Mouse (Mus musculus) MEL (cell line): ENCODE data around the gene Gm44579. TPM values are rescaled to one million over a fixed set of nuclear protein-coding genes. Genes with fewer than 3 reads are reported as not detected.
A peak's percentile ranks its signal among the peaks of the same experiment; 100 is the strongest.

Experiments used
- DNase-seq: peaks from one replicate; pipeline ENCODE4 v3.0.0; 2011; ENCODE audit warnings: low read depth, low spot score
- H3K27ac ChIP-seq: 2 replicates; pipeline ENCODE4 v1.5.1; 2012; ENCODE audit warnings: low read depth, mild to moderate bottlenecking, control low read depth, low read length, moderate library complexity; ENCODE audit not compliant: control insufficient read depth
- H3K27me3 ChIP-seq, 2 experiments: fragments of 150-350 bp in 1 of 2; sonication (generic) in 1 of 2; 2 replicates each; pipeline ENCODE4 v1.6.1; 2012; ENCODE audit warnings: low read length in 2 of 2, mild to moderate bottlenecking in 2 of 2, improper control_type of control experiment in 1 of 2, moderate library complexity in 1 of 2; ENCODE audit not compliant: insufficient read depth in 2 of 2, control insufficient read depth in 1 of 2
- H3K36me3 ChIP-seq, 2 experiments: 2 replicates each; pipeline ENCODE4 v1.6.1; 2012 to 2014; ENCODE audit warnings: low read length in 2 of 2, improper control_type of control experiment in 1 of 2, inconsistent platforms in 1 of 2, mild to moderate bottlenecking in 1 of 2; ENCODE audit not compliant: insufficient read depth in 2 of 2, control insufficient read depth in 1 of 2
- H3K4me1 ChIP-seq, 2 experiments: fragments of 150-350 bp in 1 of 2; sonication (generic) in 1 of 2; 2 replicates each; pipeline ENCODE4 v1.6.1; 2012; ENCODE audit warnings: low read length in 2 of 2, improper control_type of control experiment in 1 of 2, mild to moderate bottlenecking in 1 of 2; ENCODE audit not compliant: insufficient read depth in 2 of 2, control insufficient read depth in 1 of 2
- H3K4me3 ChIP-seq, 2 experiments: fragments of 150-350 bp in 1 of 2; sonication (generic) in 1 of 2; 2 replicates each; pipeline ENCODE4 v1.5.1; 2012; ENCODE audit warnings: low read depth in 2 of 2, low read length in 2 of 2, mild to moderate bottlenecking in 2 of 2, moderate library complexity in 2 of 2, control low read depth in 1 of 2, improper control_type of control experiment in 1 of 2; ENCODE audit not compliant: control insufficient read depth in 1 of 2, insufficient read depth in 1 of 2
- H3K79me2 ChIP-seq: 2 replicates; pipeline ENCODE4 v1.6.1; 2012; ENCODE audit warnings: mild to moderate bottlenecking, low read length, moderate library complexity; ENCODE audit not compliant: control insufficient read depth, poor library complexity, insufficient read depth
- H3K9ac ChIP-seq: 2 replicates; pipeline ENCODE4 v1.6.1; 2012; ENCODE audit warnings: low read depth, mild to moderate bottlenecking, control low read depth, low read length, moderate library complexity; ENCODE audit not compliant: control insufficient read depth, poor library complexity, severe bottlenecking
- H3K9me3 ChIP-seq: fragments of 150-350 bp; sonication (generic); replicated peaks from 2 replicates; pipeline ENCODE4 v1.6.1; 2012; ENCODE audit warnings: mild to moderate bottlenecking, low read length, improper control_type of control experiment, moderate library complexity; ENCODE audit not compliant: insufficient read depth
- BHLHE40 ChIP-seq: IDR thresholded peaks from 2 replicates; pipeline ENCODE4 v1.6.1; 2012; ENCODE audit warnings: low read depth, mild to moderate bottlenecking, inconsistent platforms, low read length, improper control_type of control experiment, borderline replicate concordance
- CHD1 ChIP-seq: IDR thresholded peaks from 2 replicates; pipeline ENCODE4 v1.6.1; 2012; ENCODE audit warnings: low read depth, mild to moderate bottlenecking, inconsistent platforms, low read length, improper control_type of control experiment
- CHD2 ChIP-seq: IDR thresholded peaks from 2 replicates; pipeline ENCODE4 v1.6.1; 2011; ENCODE audit warnings: low read length, improper control_type of control experiment
- CTCF ChIP-seq, 3 experiments: IDR thresholded peaks in 2 of 3; conservative IDR thresholded peaks in 1 of 3; 2 replicates each; pipeline ENCODE4 v1.5.1; 2011 to 2012; ENCODE audit warnings: low read length in 3 of 3, low read depth in 2 of 3, mild to moderate bottlenecking in 2 of 3, improper control_type of control experiment in 1 of 3, inconsistent platforms in 1 of 3, mixed read lengths in 1 of 3, moderate library complexity in 1 of 3; ENCODE audit not compliant: control insufficient read depth in 1 of 3, insufficient read depth in 1 of 3, poor library complexity in 1 of 3, severe bottlenecking in 1 of 3
- E2F4 ChIP-seq: IDR thresholded peaks from 2 replicates; pipeline ENCODE4 v1.6.1; 2011; ENCODE audit warnings: low read depth, low read length, improper control_type of control experiment, borderline replicate concordance
- EP300 ChIP-seq, 2 experiments: IDR thresholded peaks; 2 replicates each; pipeline ENCODE4 v1.6.1; 2011; ENCODE audit warnings: improper control_type of control experiment in 2 of 2, low read length in 2 of 2, low read depth in 1 of 2, mild to moderate bottlenecking in 1 of 2
- ETS1 ChIP-seq: IDR thresholded peaks from 2 replicates; pipeline ENCODE4 v1.6.1; 2012; ENCODE audit warnings: low read depth, mild to moderate bottlenecking, inconsistent platforms, low read length, improper control_type of control experiment, moderate library complexity
- GABPA ChIP-seq: IDR thresholded peaks from 2 replicates; pipeline ENCODE4 v1.6.1; 2012; ENCODE audit warnings: low read depth, mild to moderate bottlenecking, inconsistent platforms, low read length, improper control_type of control experiment, moderate library complexity
- GATA1 ChIP-seq: IDR thresholded peaks from 2 replicates; pipeline ENCODE4 v1.6.1; 2011; ENCODE audit warnings: low read depth, low read length, improper control_type of control experiment
- HCFC1 ChIP-seq: IDR thresholded peaks from 2 replicates; pipeline ENCODE4 v1.6.1; 2012; ENCODE audit warnings: low read depth, mild to moderate bottlenecking, inconsistent platforms, low read length, improper control_type of control experiment, moderate library complexity
- JUND ChIP-seq: IDR thresholded peaks from 2 replicates; pipeline ENCODE4 v1.6.1; 2011; ENCODE audit warnings: low read depth, mild to moderate bottlenecking, improper control_type of control experiment, low read length
- KAT2A ChIP-seq: conservative IDR thresholded peaks from 2 replicates; pipeline ENCODE4 v1.6.1; 2012; ENCODE audit warnings: low read depth, low read length, improper control_type of control experiment, inconsistent platforms
- MAFK ChIP-seq: IDR thresholded peaks from 2 replicates; pipeline ENCODE4 v1.6.1; 2011; ENCODE audit warnings: low read depth, mild to moderate bottlenecking, low read length, improper control_type of control experiment, borderline replicate concordance
- MAX ChIP-seq: IDR thresholded peaks from 2 replicates; pipeline ENCODE4 v1.6.1; 2011; ENCODE audit warnings: low read length, improper control_type of control experiment
- MAZ ChIP-seq: IDR thresholded peaks from 2 replicates; pipeline ENCODE4 v1.6.1; 2012; ENCODE audit warnings: low read depth, mild to moderate bottlenecking, inconsistent platforms, low read length, improper control_type of control experiment
- MEF2A ChIP-seq: IDR thresholded peaks from 2 replicates; pipeline ENCODE4 v1.6.1; 2014; ENCODE audit warnings: low read depth, mild to moderate bottlenecking, inconsistent platforms, low read length, improper control_type of control experiment; ENCODE audit not compliant: poor library complexity, insufficient replicate concordance, severe bottlenecking; ENCODE audit errors: extremely low read depth
- MXI1 ChIP-seq: IDR thresholded peaks from 2 replicates; pipeline ENCODE4 v1.6.1; 2011; ENCODE audit warnings: mild to moderate bottlenecking, low read depth, low read length, improper control_type of control experiment
- MYB ChIP-seq: IDR thresholded peaks from 2 replicates; pipeline ENCODE4 v1.6.1; 2011; ENCODE audit warnings: mild to moderate bottlenecking, low read depth, low read length, improper control_type of control experiment
- MYC ChIP-seq: IDR thresholded peaks from 2 replicates; pipeline ENCODE4 v1.6.1; 2011; ENCODE audit warnings: low read depth, mild to moderate bottlenecking, low read length, improper control_type of control experiment, moderate library complexity
- NELFE ChIP-seq: IDR thresholded peaks from 2 replicates; pipeline ENCODE4 v1.6.1; 2011; ENCODE audit warnings: low read depth, low read length, improper control_type of control experiment
- NRF1 ChIP-seq: IDR thresholded peaks from 2 replicates; pipeline ENCODE4 v1.6.1; 2014; ENCODE audit warnings: low read depth, mild to moderate bottlenecking, inconsistent platforms, low read length, improper control_type of control experiment, moderate library complexity; ENCODE audit not compliant: poor library complexity, insufficient read depth, severe bottlenecking
- POLR2A ChIP-seq, 2 experiments: IDR thresholded peaks; 2 replicates each; pipeline ENCODE4 v1.6.1; 2011 to 2012; ENCODE audit warnings: low read length in 2 of 2, mild to moderate bottlenecking in 2 of 2, control low read depth in 1 of 2, improper control_type of control experiment in 1 of 2, low read depth in 1 of 2, moderate library complexity in 1 of 2; ENCODE audit not compliant: control insufficient read depth in 1 of 2, insufficient read depth in 1 of 2, poor library complexity in 1 of 2
- POLR2AphosphoS2 ChIP-seq: IDR thresholded peaks from 2 replicates; pipeline ENCODE4 v1.6.1; 2011; ENCODE audit warnings: low read length, improper control_type of control experiment
- POLR2AphosphoS5 ChIP-seq: IDR thresholded peaks from 2 replicates; pipeline ENCODE4 v1.6.1; 2012; ENCODE audit warnings: low read depth, borderline replicate concordance, mild to moderate bottlenecking, inconsistent platforms, low read length, moderate library complexity, mixed read lengths
- RAD21 ChIP-seq: IDR thresholded peaks from 2 replicates; pipeline ENCODE4 v1.6.1; 2011; ENCODE audit warnings: mild to moderate bottlenecking, low read depth, low read length, improper control_type of control experiment
- RCOR1 ChIP-seq: IDR thresholded peaks from 2 replicates; pipeline ENCODE4 v1.6.1; 2012; ENCODE audit warnings: low read depth, mild to moderate bottlenecking, inconsistent platforms, low read length, improper control_type of control experiment
- SIN3A ChIP-seq: IDR thresholded peaks from 2 replicates; pipeline ENCODE4 v1.6.1; 2012; ENCODE audit warnings: low read length, improper control_type of control experiment, inconsistent platforms
- SMC3 ChIP-seq: IDR thresholded peaks from 2 replicates; pipeline ENCODE4 v1.6.1; 2011; ENCODE audit warnings: low read depth, low read length, improper control_type of control experiment
- TAL1 ChIP-seq: IDR thresholded peaks from 2 replicates; pipeline ENCODE4 v1.6.1; 2012; ENCODE audit warnings: mild to moderate bottlenecking, inconsistent platforms, low read length, moderate library complexity, mixed read lengths
- TBP ChIP-seq: IDR thresholded peaks from 2 replicates; pipeline ENCODE4 v1.8.0; 2011; ENCODE audit warnings: low read depth, low read length, improper control_type of control experiment
- TCF12 ChIP-seq: IDR thresholded peaks from 2 replicates; pipeline ENCODE4 v1.6.1; 2014; ENCODE audit warnings: low read depth, mild to moderate bottlenecking, inconsistent platforms, low read length, improper control_type of control experiment, moderate library complexity
- UBTF ChIP-seq: IDR thresholded peaks from 2 replicates; pipeline ENCODE4 v1.6.1; 2012; ENCODE audit warnings: low read depth, mild to moderate bottlenecking, inconsistent platforms, low read length, improper control_type of control experiment, moderate library complexity, borderline replicate concordance; ENCODE audit not compliant: insufficient read depth
- USF1 ChIP-seq: IDR thresholded peaks from 2 replicates; pipeline ENCODE4 v1.6.1; 2014; ENCODE audit warnings: low read depth, mild to moderate bottlenecking, inconsistent platforms, low read length, improper control_type of control experiment, moderate library complexity
- USF2 ChIP-seq, 2 experiments: IDR thresholded peaks; 2 replicates each; pipeline ENCODE4 v1.6.1; 2011 to 2012; ENCODE audit warnings: improper control_type of control experiment in 2 of 2, low read length in 2 of 2, borderline replicate concordance in 1 of 2, inconsistent platforms in 1 of 2, low read depth in 1 of 2, mild to moderate bottlenecking in 1 of 2; ENCODE audit not compliant: insufficient read depth in 1 of 2
- ZC3H11A ChIP-seq: IDR thresholded peaks from 2 replicates; pipeline ENCODE4 v1.6.1; 2012; ENCODE audit warnings: low read depth, mild to moderate bottlenecking, inconsistent platforms, low read length, improper control_type of control experiment
- ZKSCAN1 ChIP-seq: IDR thresholded peaks from 2 replicates; pipeline ENCODE4 v1.6.1; 2012; ENCODE audit warnings: low read depth, mild to moderate bottlenecking, inconsistent platforms, low read length, improper control_type of control experiment, moderate library complexity
- ZMIZ1 ChIP-seq: IDR thresholded peaks from 2 replicates; pipeline ENCODE4 v1.6.1; 2012; ENCODE audit warnings: low read depth, mild to moderate bottlenecking, inconsistent platforms, low read length, improper control_type of control experiment, moderate library complexity
- polyA plus RNA-seq, 2 experiments: library from polyadenylated mRNA; stranded (reverse) in 1 of 2; unstranded in 1 of 2; fragments of >175 nt in 1 of 2; fragments of >200 nt in 1 of 2; gene quantifications; 2 replicates each; pipeline versions ENCODE4 v1.2.1 to v1.2.4; 2012; ENCODE audit warnings: low replicate concordance in 2 of 2, low read depth in 1 of 2; ENCODE audit not compliant: insufficient read length in 2 of 2, insufficient read depth in 1 of 2, missing spikeins in 1 of 2
- total RNA-seq: library from RNA; depleted of rRNA; stranded (reverse); fragments of 300-350 nt; gene quantifications from 2 replicates; pipeline ENCODE4 v1.2.3, GENCODE M21; 2012

Gene Gm44579
- total and polyA plus RNA-seq, 3 experiments: not detected

DNA sequence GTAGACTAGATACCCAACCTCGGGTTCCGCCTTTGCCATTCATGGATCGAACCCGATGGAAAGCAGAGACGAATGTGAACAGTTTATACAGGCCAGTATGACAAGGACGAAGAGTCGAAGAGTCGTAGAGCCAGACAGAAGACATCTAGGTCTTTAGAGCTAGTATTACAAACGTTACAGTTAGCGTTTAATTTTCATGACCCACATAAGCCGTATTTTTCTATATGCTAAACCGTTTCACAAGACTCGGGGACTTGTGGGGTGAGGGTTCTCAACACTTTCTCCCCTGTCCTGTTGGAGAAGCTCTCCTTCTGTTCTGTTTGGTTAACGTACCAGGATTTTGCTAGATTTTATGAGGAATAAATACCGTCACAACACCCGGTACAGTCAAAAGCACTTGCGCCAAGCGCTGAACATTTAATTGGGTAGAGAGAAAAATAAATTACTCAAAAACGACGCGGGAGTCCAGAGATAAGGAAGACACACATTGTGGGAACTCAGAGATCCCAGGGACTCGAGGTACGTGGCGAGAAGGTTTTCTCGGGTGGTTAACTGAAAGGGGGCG, 40.1 kb downstream of the Gm44579 start:
- Histone ChIP-seq H3K9me3 (no peaks in the 10 kb centered on the region), H3K9ac (peak overlapping the region; percentile 16), H3K79me2 (no peaks in the 10 kb centered on the region), H3K27me3 (peaks cover 14% of the 10 kb centered on the region in 2 experiments), H3K4me3 (peak overlapping the region; percentile 28 to 62), H3K4me1 (peaks cover 0 to 8% of the 10 kb centered on the region in 2 experiments; a peak in 3 of 4 replicates), H3K36me3 (peaks cover 0 to 5% of the 10 kb centered on the region in 2 experiments; a peak in 1 of 4 replicates), H3K27ac (no peak overlapping the region)
- no peak for DNase-seq
- TF ChIP-seq RCOR1: no peak
- TF ChIP-seq SIN3A: 0 out of 2 replicates have a peak, but pooled peaks have one; percentile 82
- TF ChIP-seq E2F4: no peak; the same call in 1 of the 2 replicates
- TF ChIP-seq KAT2A: no peak
- no peak for TF ChIP-seq NRF1
- TF ChIP-seq MAX: peak; percentile 24; the same call in 1 of the 2 replicates
- TF ChIP-seq MAZ: no peak
- no peak for TF ChIP-seq CHD1
- no peak for TF ChIP-seq POLR2AphosphoS5
- 0 out of 2 replicates have a peak, but pooled peaks have one; percentile 50 for TF ChIP-seq MYB
- TF ChIP-seq ZKSCAN1: no peak
- TF ChIP-seq GABPA: no peak
- no peak for TF ChIP-seq ETS1
- TF ChIP-seq MAFK: no peak
- no peak for TF ChIP-seq USF1
- TF ChIP-seq HCFC1: 0 out of 2 replicates have a peak, but pooled peaks have one; percentile 7
- TF ChIP-seq MYC: peak; percentile 54; the same call in 1 of the 2 replicates
- no peak for TF ChIP-seq TAL1
- TF ChIP-seq RAD21: no peak
- TF ChIP-seq EP300 (IDR thresholded peaks at IDR 0.05; ENCODE audit: low read depth in 1 of 2, low read length in 2 of 2): peak; percentile 56 to 62; a peak in 3 of 4 replicates
- no peak for TF ChIP-seq CHD2
- TF ChIP-seq MXI1: peak; percentile 45; the same call in 1 of the 2 replicates
- no peak for TF ChIP-seq JUND
- TF ChIP-seq POLR2AphosphoS2: no peak
- no peak for TF ChIP-seq USF2 (IDR thresholded peaks at IDR 0.05; ENCODE audit: borderline replicate concordance in 1 of 2, insufficient read depth in 1 of 2, low read depth in 1 of 2, low read length in 2 of 2)
- TF ChIP-seq ZMIZ1: no peak
- TF ChIP-seq UBTF: no peak
- TF ChIP-seq CTCF (IDR thresholded peaks at IDR 0.05 in 2 of 3, conservative IDR thresholded peaks at IDR 0.05 in 1 of 3; ENCODE audit: control insufficient read depth in 1 of 3, insufficient read depth in 1 of 3, low read depth in 2 of 3, low read length in 3 of 3, poor library complexity in 1 of 3, severe bottlenecking in 1 of 3): no peak
- no peak for TF ChIP-seq NELFE
- no peak for TF ChIP-seq MEF2A
- TF ChIP-seq GATA1: peak; percentile 62
- TF ChIP-seq TCF12: peak; percentile 55; the same call in 1 of the 2 replicates
- TF ChIP-seq TBP: no peak; the same call in 1 of the 2 replicates
- TF ChIP-seq BHLHE40: no peak
- TF ChIP-seq ZC3H11A: no peak
- no peak for TF ChIP-seq POLR2A (IDR thresholded peaks at IDR 0.05; ENCODE audit: control insufficient read depth in 1 of 2, insufficient read depth in 1 of 2, low read depth in 1 of 2, low read length in 2 of 2, poor library complexity in 1 of 2)
- TF ChIP-seq SMC3: no peak
